Mouse (Mus musculus) heart, postnatal 0 days (tissue): Measurements from ENCODE around the gene Rdx. TPM values are rescaled to one million over a fixed set of nuclear protein-coding genes. Genes with fewer than 3 reads are reported as not detected.

Experiments
- ATAC-seq: fragments of 200-750 bp; cut with Nextera tagmentation; 2 replicates; pipeline ENCODE4 v1.8.0; 2017; ENCODE audit warnings: low read depth, moderate number of reproducible peaks, moderate library complexity; ENCODE audit not compliant: insufficient read depth
- DNase-seq: peaks from one replicate; pipeline ENCODE4 v3.0.0-alpha.2; 2016; ENCODE audit warnings: low spot score
- H3K27ac ChIP-seq: fragments of 300-500 bp; sonication (generic); 2 replicates; pipeline ENCODE4 v1.5.1; 2014; ENCODE audit warnings: low read depth, mild to moderate bottlenecking
- H3K27me3 ChIP-seq: fragments of 300-500 bp; sonication (generic); 2 replicates; pipeline ENCODE4 v1.6.1; 2014; ENCODE audit warnings: low read length, mixed read lengths; ENCODE audit not compliant: control insufficient read depth, insufficient read depth
- H3K36me3 ChIP-seq: fragments of 300-500 bp; sonication (generic); replicated peaks from 2 replicates; pipeline ENCODE4 v1.6.1; 2014; ENCODE audit warnings: low read length, mixed read lengths; ENCODE audit not compliant: control insufficient read depth, insufficient read depth
- H3K4me1 ChIP-seq: fragments of 300-500 bp; sonication (generic); 2 replicates; pipeline ENCODE4 v1.6.1; 2014; ENCODE audit warnings: antibody characterized with exemption; ENCODE audit not compliant: control insufficient read depth, insufficient read depth
- H3K4me2 ChIP-seq: fragments of 300-500 bp; sonication (generic); 2 replicates; pipeline ENCODE4 v1.6.1; 2014; ENCODE audit warnings: low read depth, mild to moderate bottlenecking, low read length, moderate library complexity
- H3K4me3 ChIP-seq: fragments of 300-500 bp; sonication (generic); 2 replicates; pipeline ENCODE4 v1.5.1; 2014; ENCODE audit warnings: low read depth, low read length
- H3K9ac ChIP-seq: fragments of 300-500 bp; sonication (generic); replicated peaks from 2 replicates; pipeline ENCODE4 v1.6.1; 2014; ENCODE audit warnings: low read depth, low read length, mixed read lengths
- H3K9me3 ChIP-seq: fragments of 300-500 bp; sonication (generic); replicated peaks from 2 replicates; pipeline ENCODE4 v1.6.1; 2016; ENCODE audit warnings: low read length; ENCODE audit not compliant: control insufficient read depth
- CTCF ChIP-seq: IDR thresholded peaks from 2 replicates; pipeline ENCODE4 v1.5.1; 2016; ENCODE audit warnings: antibody characterized with exemption, control low read depth, low read depth
- EP300 ChIP-seq: IDR thresholded peaks from 2 replicates; pipeline ENCODE4 v1.6.1; 2016; ENCODE audit warnings: antibody characterized with exemption, low read depth
- WGBS: fragments of 180-500 bp; shearing (Covaris S2); extraction: QIAGEN DNeasy Blood & Tissue Kit; methylation state at CpG from one replicate; pipeline ENCODE4 v1.1.7; 2014; 5-methylcytosine and 5-hydroxymethylcytosine counted together
- polyA plus RNA-seq: library from polyadenylated mRNA; unstranded; fragments of >200 nt; fragmentation: Nextera tagmentation; extraction: Ambion mirVana; gene quantifications from 2 replicates; pipeline ENCODE4 v1.2.1, GENCODE M21; 2015
- total RNA-seq: library from RNA; depleted of rRNA; stranded (reverse); fragments of >200 nt; gene quantifications from 2 replicates; pipeline ENCODE4 v1.2.3, GENCODE M21; 2014; ENCODE audit warnings: low replicate concordance; rRNA removed

The Rdx gene
- total RNA-seq (105 and 118 TPM in 2 replicates), polyA plus RNA-seq (102 and 103 TPM in 2 replicates)

DNA sequence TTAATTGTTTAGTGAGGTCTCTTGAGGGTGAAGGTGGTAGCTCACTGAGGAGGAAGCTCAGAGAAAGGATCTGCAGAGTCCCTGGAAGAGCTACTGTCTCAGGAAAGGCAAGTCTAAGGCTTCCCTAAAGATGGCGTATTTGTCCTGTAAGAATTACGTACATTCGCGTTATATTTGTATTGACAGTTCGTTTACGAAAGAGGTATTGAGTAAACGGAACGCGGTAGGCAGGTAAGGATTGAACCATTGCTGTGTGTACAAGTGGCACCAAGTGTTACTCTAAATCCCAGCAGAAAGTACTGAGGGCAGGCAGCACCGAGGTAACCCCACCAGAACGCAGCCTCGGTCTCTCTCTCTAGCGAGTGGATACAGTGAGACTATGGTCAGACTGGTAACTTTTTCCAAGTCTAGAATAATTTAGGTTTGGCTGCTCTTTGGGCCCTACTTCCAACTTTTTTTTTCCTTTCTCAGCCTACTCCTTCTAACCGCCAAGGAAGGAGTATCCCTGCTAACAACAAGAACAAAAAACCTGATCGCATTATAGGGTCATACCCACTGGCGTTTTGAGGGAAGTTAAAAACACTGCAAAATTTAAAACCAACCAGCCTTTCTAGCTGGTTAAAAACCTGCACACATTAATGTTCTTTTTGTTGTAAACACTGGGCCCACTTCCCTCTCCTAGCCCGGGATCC is at the start of gene Rdx:
Rdx (plus strand) TSS at position 45 of the 692 bp plus-strand sequence.
- Histone ChIP-seq H3K27me3 (no peaks in the 10 kb centered on the region), H3K9me3 (no peaks in the 10 kb centered on the region), H3K9ac (peak within 1 kb of the TSS; percentile 100), H3K4me2 (peak within 1 kb of the TSS; percentile 81), H3K27ac (peak within 1 kb of the TSS; percentile 100), H3K4me3 (peak within 1 kb of the TSS; percentile 98), H3K4me1 (peaks cover 30% of the 10 kb centered on the region), H3K36me3 (no peaks in the 10 kb centered on the region)
- peak; percentile 30 for DNase-seq
- WGBS: 4% methylated on average over 17 of the region's 17 CpGs
- no peak for ATAC-seq
- TF ChIP-seq EP300 (no peak), CTCF (no peak; the same call in 1 of the 2 replicates)

DNA sequence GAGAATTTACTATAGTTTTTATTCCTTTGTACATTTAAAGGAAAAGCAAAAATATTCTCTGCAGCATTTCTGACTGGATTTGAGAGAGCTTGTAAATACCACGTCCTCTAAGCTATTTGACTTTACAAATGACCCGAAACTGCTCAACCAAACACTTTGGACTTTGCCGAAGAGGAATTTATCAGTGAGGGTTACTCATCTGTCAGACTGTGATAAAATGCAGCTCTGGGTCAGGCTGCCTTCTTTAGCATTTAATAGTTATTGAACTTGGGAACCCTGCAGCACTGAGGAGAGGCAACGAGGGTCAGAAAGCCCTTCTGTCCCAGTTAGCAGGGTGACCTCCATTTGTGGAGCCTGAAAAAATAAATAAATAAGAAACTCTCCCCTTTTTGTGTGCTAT is 43.5 kb upstream of the Rdx start:
- no peak overlapping the region for H3K27ac ChIP-seq
- H3K4me3 ChIP-seq: no peak overlapping the region
- ATAC-seq: no peak
- H3K9me3 ChIP-seq: no peaks in the 10 kb centered on the region
- 35% methylated on average over 4 of the region's 4 CpGs for WGBS
- H3K27me3 ChIP-seq: no peaks in the 10 kb centered on the region
- no peak for TF ChIP-seq CTCF
- TF ChIP-seq EP300: no peak
- H3K36me3 ChIP-seq: no peaks in the 10 kb centered on the region
- no peaks in the 10 kb centered on the region for H3K4me1 ChIP-seq
- no peak for DNase-seq
- H3K9ac ChIP-seq: no peak overlapping the region
- no peak overlapping the region for H3K4me2 ChIP-seq

DNA sequence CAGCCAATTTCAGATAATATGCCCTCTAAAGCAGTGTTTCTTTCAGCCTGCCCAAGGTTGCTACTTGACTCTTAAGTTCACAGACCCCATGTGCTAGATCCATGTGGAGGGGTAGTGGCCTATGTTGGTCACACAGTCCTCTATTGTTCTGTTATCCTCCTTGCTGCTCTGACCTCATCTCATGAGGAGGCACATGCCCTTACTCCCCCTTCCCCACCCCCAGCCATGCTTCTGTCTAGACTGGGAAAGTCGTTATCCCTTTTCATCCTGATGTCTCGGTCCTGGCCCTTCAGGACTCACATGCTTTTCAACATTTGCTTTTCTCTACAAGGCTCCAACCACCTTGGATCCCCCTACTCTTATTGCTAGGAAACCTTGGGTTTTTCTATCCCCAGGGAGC is 39.6 kb upstream of the Rdx start:
- Histone ChIP-seq H3K4me3 (no peak overlapping the region), H3K4me2 (no peak overlapping the region), H3K36me3 (no peaks in the 10 kb centered on the region), H3K27ac (no peak overlapping the region), H3K4me1 (no peaks in the 10 kb centered on the region), H3K9ac (no peak overlapping the region), H3K27me3 (no peaks in the 10 kb centered on the region), H3K9me3 (no peaks in the 10 kb centered on the region)
- no peak for ATAC-seq
- WGBS: 44% methylated on average over 2 of the region's 2 CpGs
- TF ChIP-seq CTCF: no peak
- TF ChIP-seq EP300: no peak
- no peak for DNase-seq

DNA sequence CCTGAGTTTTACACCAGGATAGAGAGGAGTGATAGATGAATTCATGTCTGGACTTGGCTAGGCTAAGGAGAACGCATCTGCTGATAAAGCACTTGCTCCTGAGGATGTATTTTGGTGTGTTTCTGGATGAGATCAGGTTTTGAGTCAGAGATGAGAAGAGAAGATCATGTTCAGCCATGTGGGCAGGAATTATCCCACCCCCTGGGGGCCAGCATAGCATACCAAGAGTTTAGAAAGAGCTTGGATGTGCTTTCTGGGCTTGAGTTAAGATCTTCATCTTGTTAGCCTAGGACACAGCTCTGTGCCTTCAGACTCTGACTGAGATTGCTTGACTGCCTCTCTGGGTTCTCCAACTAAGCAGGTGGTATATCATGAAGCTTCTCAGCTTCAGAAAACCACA is 38.5 kb upstream of the Rdx start:
- ATAC-seq (no peak), DNase-seq (no peak)
- no peak overlapping the region for H3K4me2 ChIP-seq
- no peak overlapping the region for H3K27ac ChIP-seq
- no peak overlapping the region for H3K4me3 ChIP-seq
- H3K4me1 ChIP-seq: no peaks in the 10 kb centered on the region
- H3K9ac ChIP-seq: no peak overlapping the region
- no peaks in the 10 kb centered on the region for H3K27me3 ChIP-seq
- no peaks in the 10 kb centered on the region for H3K36me3 ChIP-seq
- no peaks in the 10 kb centered on the region for H3K9me3 ChIP-seq
- TF ChIP-seq CTCF: no peak
- TF ChIP-seq EP300: no peak
- WGBS: 58% methylated on average over 1 of the region's 1 CpGs

DNA sequence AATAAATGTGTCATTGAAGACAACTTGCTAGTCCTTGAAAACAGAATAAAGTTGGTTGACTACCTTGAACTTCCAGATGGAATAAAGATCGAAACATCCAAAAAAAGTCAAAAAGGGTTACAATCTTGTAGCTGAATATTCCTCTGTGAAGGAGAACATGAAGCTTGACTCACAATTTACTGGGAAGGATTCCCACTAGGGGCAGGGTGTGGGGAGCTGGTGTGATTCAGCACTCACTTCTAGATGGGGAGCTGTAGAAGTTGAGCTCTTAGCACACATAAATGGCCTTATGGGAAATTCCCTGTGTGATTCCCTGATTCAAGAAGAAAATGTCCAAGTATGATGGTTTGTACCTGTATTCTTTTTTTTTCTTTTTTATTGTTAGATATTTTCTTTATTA is 34.7 kb upstream of the Rdx start:
- Histone ChIP-seq H3K36me3 (no peaks in the 10 kb centered on the region), H3K9ac (no peak overlapping the region), H3K4me3 (no peak overlapping the region), H3K9me3 (no peaks in the 10 kb centered on the region), H3K4me1 (no peaks in the 10 kb centered on the region), H3K27ac (no peak overlapping the region), H3K27me3 (no peaks in the 10 kb centered on the region), H3K4me2 (no peak overlapping the region)
- TF ChIP-seq CTCF (no peak), EP300 (no peak)
- 96% methylated on average over 1 of the region's 1 CpGs for WGBS
- DNase-seq: no peak
- no peak for ATAC-seq
